Mouse (Mus musculus) spleen, adult 2 months (tissue): Measurements from ENCODE around the gene Slc47a2.

Source experiments
- CTCF ChIP-seq: fragments of 200-500 bp; IDR thresholded peaks from 2 replicates; pipeline ENCODE4 v1.5.1; 2011; ENCODE audit warnings: mild to moderate bottlenecking, inconsistent platforms; ENCODE audit not compliant: insufficient read depth, insufficient read length, insufficient replicate concordance; ENCODE audit errors: extremely low read depth
- POLR2A ChIP-seq: fragments of 200-500 bp; IDR thresholded peaks from 2 replicates; pipeline ENCODE4 v1.6.1; 2011; ENCODE audit warnings: low read depth, low read length, inconsistent platforms

- TF ChIP-seq POLR2A (no peak), CTCF (no peak)
These were observed 34.9 kb downstream of the Slc47a2 start for GRCm38 (mm10) chr11:61307795-61308194.
